Mouse (Mus musculus) midbrain, embryonic 13.5 days (tissue): ENCODE results near the gene Gsx1. TPM values are rescaled to one million over a fixed set of nuclear protein-coding genes. Genes with fewer than 3 reads are reported as not detected.

Experiments
- ATAC-seq: fragments of 200-750 bp; cut with Nextera tagmentation; 2 replicates; pipeline ENCODE4 v1.8.0; 2017; ENCODE audit warnings: mild to moderate bottlenecking, moderate TSS enrichment, moderate library complexity
- H3K27ac ChIP-seq: fragments of 300-500 bp; sonication (generic); 2 replicates; pipeline ENCODE4 v1.5.1; 2015; ENCODE audit warnings: inconsistent platforms, mild to moderate bottlenecking, moderate library complexity
- H3K27me3 ChIP-seq: fragments of 300-500 bp; sonication (generic); 2 replicates; pipeline ENCODE4 v1.6.1; 2015; ENCODE audit warnings: mild to moderate bottlenecking, inconsistent platforms
- H3K36me3 ChIP-seq: fragments of 300-500 bp; sonication (generic); 2 replicates; pipeline ENCODE4 v1.6.1; 2015; ENCODE audit warnings: mild to moderate bottlenecking, inconsistent platforms
- H3K4me1 ChIP-seq: fragments of 300-500 bp; sonication (generic); replicated peaks from 2 replicates; pipeline ENCODE4 v1.6.1; 2015; ENCODE audit warnings: inconsistent platforms
- H3K4me2 ChIP-seq: fragments of 300-500 bp; sonication (generic); replicated peaks from 2 replicates; pipeline ENCODE4 v1.6.1; 2015; ENCODE audit warnings: moderate library complexity, mild to moderate bottlenecking, inconsistent platforms
- H3K4me3 ChIP-seq: fragments of 300-500 bp; sonication (generic); replicated peaks from 2 replicates; pipeline ENCODE4 v1.5.1; 2015; ENCODE audit warnings: mild to moderate bottlenecking, inconsistent platforms
- H3K9ac ChIP-seq: fragments of 300-500 bp; sonication (generic); replicated peaks from 2 replicates; pipeline ENCODE4 v1.6.1; 2015; ENCODE audit warnings: mild to moderate bottlenecking, inconsistent platforms
- H3K9me3 ChIP-seq: fragments of 300-500 bp; sonication (generic); 2 replicates; pipeline ENCODE4 v1.6.1; 2016; ENCODE audit warnings: mild to moderate bottlenecking, inconsistent platforms
- WGBS: fragments of 180-500 bp; shearing (Covaris S2); methylation state at CpG from one replicate; pipeline ENCODE4 v1.1.7; 2015; 5-methylcytosine and 5-hydroxymethylcytosine counted together
- polyA plus RNA-seq: library from polyadenylated mRNA; unstranded; fragments of >200 nt; fragmentation: Nextera tagmentation; extraction: Ambion mirVana; gene quantifications from 2 replicates; pipeline ENCODE4 v1.2.1, GENCODE M21; 2015

Gene Gsx1
- polyA plus RNA-seq, result 10.7 and 16.2 TPM in 2 replicates

GRCm38 (mm10) chr5:147188571-147188975, at the start of gene Gsx1:
Gene Gsx1 (plus strand): TSS chr5:147188696.
- Histone ChIP-seq H3K4me1 (peaks cover 53% of the 10 kb centered on the region), H3K9ac (peak within 1 kb of the TSS; percentile 53), H3K4me2 (peak within 1 kb of the TSS; percentile 70), H3K27me3 (peaks cover 97% of the 10 kb centered on the region), H3K27ac (peak within 1 kb of the TSS; percentile 4; the same call in 1 of the 2 replicates), H3K36me3 (no peaks in the 10 kb centered on the region), H3K4me3 (peak within 1 kb of the TSS; percentile 45), H3K9me3 (0 out of 2 replicates have a peak, but pooled peaks cover 2% of the 10 kb centered on the region)
- WGBS, result under 1% methylated on average over 35 of the region's 37 CpGs
- peak; percentile 74 for ATAC-seq

DNA sequence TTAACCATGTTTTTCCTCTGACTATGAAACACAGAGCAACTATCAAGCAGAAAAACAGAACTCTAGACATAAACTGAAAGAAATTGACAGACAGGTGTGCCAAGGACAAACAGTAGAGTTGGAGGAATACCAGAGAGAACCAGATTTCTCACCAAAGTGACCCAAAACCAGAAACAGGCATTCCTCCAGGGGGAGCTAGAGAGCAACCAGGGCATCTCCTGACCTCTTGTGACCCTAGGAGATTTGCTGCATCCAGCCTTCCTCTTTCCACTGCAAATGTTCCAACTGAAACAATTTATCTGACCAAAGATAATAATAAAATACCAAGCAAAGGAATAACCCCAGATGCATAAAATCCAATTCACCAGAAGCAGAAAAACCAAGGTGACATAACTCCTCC, 41.2 kb upstream of the Gsx1 start:
- Histone ChIP-seq H3K36me3 (no peaks in the 10 kb centered on the region), H3K4me3 (no peak overlapping the region), H3K9ac (no peak overlapping the region), H3K27ac (no peak overlapping the region), H3K27me3 (peaks cover 26% of the 10 kb centered on the region), H3K4me2 (no peak overlapping the region), H3K9me3 (peaks cover 4% of the 10 kb centered on the region; the same call in 1 of the 2 replicates), H3K4me1 (no peaks in the 10 kb centered on the region)
- no peak for ATAC-seq

DNA sequence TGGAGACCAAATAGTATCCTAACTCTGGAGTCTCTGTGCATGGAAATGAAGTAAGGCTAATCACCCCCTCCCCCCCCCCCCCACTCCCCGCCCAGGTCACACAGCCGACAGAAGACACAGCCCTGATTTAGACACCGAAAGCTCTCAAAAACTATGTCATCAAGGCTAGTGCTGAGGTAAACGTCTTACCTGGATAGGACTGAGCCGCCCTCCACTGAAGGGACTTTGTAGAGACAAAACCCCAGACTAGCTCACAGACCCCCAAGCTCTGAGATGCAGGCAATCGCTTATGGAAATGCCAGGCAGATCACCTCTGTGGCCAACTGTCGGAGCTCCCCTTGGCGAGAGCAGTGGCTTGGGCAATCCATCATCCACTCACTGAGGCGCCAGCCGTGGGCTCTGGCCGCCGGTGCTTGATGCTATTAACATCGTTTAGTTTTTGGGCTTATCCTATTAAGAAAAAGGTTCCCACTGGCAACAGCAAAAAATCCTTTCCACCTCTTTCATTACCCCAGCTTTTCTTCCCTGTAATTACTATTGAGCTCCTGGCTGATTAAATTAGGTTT, 33.6 kb upstream of the Gsx1 start:
- 6% methylated on average over 13 of the region's 13 CpGs for WGBS
- Histone ChIP-seq H3K9ac (no peak overlapping the region), H3K9me3 (no peaks in the 10 kb centered on the region), H3K27me3 (peaks cover 73% of the 10 kb centered on the region), H3K4me2 (peak overlapping the region; percentile 38), H3K27ac (peak overlapping the region; percentile 16), H3K36me3 (no peaks in the 10 kb centered on the region), H3K4me1 (peaks cover 23% of the 10 kb centered on the region), H3K4me3 (no peak overlapping the region)
- peak; percentile 39; the same call in 1 of the 2 replicates for ATAC-seq

GRCm38 (mm10) chr5:147155449-147156133, 32.9 kb upstream of the Gsx1 start:
- ATAC-seq, result peak; percentile 96
- H3K9ac ChIP-seq, result no peak overlapping the region
- H3K36me3 ChIP-seq, result no peaks in the 10 kb centered on the region
- H3K9me3 ChIP-seq, result no peaks in the 10 kb centered on the region
- H3K4me1 ChIP-seq, result peaks cover 23% of the 10 kb centered on the region
- WGBS, result 2% methylated on average over 13 of the region's 13 CpGs
- peak overlapping the region; percentile 38 for H3K4me2 ChIP-seq
- peak overlapping the region; percentile 16; the same call in 1 of the 2 replicates for H3K27ac ChIP-seq
- no peak overlapping the region for H3K4me3 ChIP-seq
- peaks cover 75% of the 10 kb centered on the region for H3K27me3 ChIP-seq

DNA sequence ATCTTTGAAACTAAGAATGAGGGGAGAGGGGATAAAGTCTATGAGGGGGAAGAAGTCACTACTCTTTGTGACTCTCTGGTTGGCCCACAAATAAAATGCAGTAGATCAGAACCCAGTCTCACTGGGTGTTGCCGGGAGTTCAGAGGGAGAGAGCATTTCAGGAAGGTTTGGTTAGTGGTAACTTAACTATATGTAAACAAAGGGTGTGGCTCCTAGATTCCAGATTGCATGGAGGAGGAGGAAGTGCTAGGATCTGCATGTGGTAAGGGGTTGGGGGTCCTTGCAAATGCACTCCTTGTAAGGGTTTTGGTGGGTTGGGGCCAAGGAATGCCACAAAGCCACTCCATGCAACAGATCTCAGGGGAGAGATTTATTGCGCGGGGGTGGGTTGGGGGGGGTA, 32.1 kb upstream of the Gsx1 start:
- no peak overlapping the region for H3K27ac ChIP-seq
- no peak overlapping the region for H3K4me3 ChIP-seq
- H3K9ac ChIP-seq, result no peak overlapping the region
- whole genome bisulfite sequencing, result 34% methylated on average over 3 of the region's 3 CpGs
- H3K27me3 ChIP-seq, result peaks cover 74% of the 10 kb centered on the region
- no peaks in the 10 kb centered on the region for H3K9me3 ChIP-seq
- ATAC-seq, result no peak
- H3K4me1 ChIP-seq, result peaks cover 23% of the 10 kb centered on the region
- H3K4me2 ChIP-seq, result no peak overlapping the region
- no peaks in the 10 kb centered on the region for H3K36me3 ChIP-seq

DNA sequence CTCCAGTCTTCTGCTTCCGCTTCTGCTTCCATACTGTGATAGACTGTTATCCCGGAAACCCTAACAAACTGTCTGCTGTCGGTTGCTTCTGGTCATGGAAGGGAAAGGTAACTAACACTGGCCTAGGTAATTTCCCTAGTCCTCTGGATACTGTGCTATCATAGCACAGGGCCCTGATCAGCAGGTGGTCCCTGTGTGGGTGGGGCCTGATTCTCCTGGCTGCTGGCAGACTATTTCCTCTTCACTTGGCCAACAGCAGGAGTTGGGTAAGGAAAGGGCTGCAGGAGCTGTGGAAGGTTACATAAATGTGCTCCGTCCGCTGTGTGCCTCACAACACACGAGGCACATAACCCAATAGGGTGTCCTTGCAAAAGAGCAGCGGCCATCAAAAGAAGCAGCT, 31.1 kb upstream of the Gsx1 start:
- H3K4me1 ChIP-seq, result peaks cover 23% of the 10 kb centered on the region
- no peaks in the 10 kb centered on the region for H3K9me3 ChIP-seq
- H3K4me3 ChIP-seq, result no peak overlapping the region
- H3K27me3 ChIP-seq, result peaks cover 68% of the 10 kb centered on the region
- no peak for ATAC-seq
- H3K4me2 ChIP-seq, result no peak overlapping the region
- H3K9ac ChIP-seq, result no peak overlapping the region
- no peaks in the 10 kb centered on the region for H3K36me3 ChIP-seq
- whole genome bisulfite sequencing, result 77% methylated on average over 7 of the region's 7 CpGs
- no peak overlapping the region for H3K27ac ChIP-seq

GRCm38 (mm10) chr5:147159320-147159719, 29.2 kb upstream of the Gsx1 start:
- no peak for ATAC-seq

GRCm38 (mm10) chr5:147159792-147160191, 28.7 kb upstream of the Gsx1 start:
- peaks cover 60% of the 10 kb centered on the region for H3K27me3 ChIP-seq

More at GRCm38 (mm10) chr5:147159320-147159719, 29.2 kb upstream of the Gsx1 start:
- peaks cover 22% of the 10 kb centered on the region for H3K4me1 ChIP-seq
- no peak overlapping the region for H3K9ac ChIP-seq
- 93% methylated on average over 6 of the region's 6 CpGs for WGBS
- H3K27me3 ChIP-seq, result peaks cover 61% of the 10 kb centered on the region
- H3K9me3 ChIP-seq, result no peaks in the 10 kb centered on the region
- no peaks in the 10 kb centered on the region for H3K36me3 ChIP-seq
- H3K4me2 ChIP-seq, result no peak overlapping the region
- H3K27ac ChIP-seq, result no peak overlapping the region
- H3K4me3 ChIP-seq, result no peak overlapping the region

GRCm38 (mm10) chr5:147165060-147165459, 23.4 kb upstream of the Gsx1 start:
- ATAC-seq, result no peak
- Histone ChIP-seq H3K4me3 (no peak overlapping the region), H3K4me2 (no peak overlapping the region), H3K4me1 (no peaks in the 10 kb centered on the region), H3K27ac (no peak overlapping the region), H3K9me3 (no peaks in the 10 kb centered on the region), H3K36me3 (no peaks in the 10 kb centered on the region), H3K9ac (no peak overlapping the region), H3K27me3 (peaks cover 29% of the 10 kb centered on the region)
- 87% methylated on average over 6 of the region's 6 CpGs for WGBS

More at GRCm38 (mm10) chr5:147159792-147160191, 28.7 kb upstream of the Gsx1 start:
- no peak for ATAC-seq
- Histone ChIP-seq H3K4me2 (no peak overlapping the region), H3K4me1 (peaks cover 17% of the 10 kb centered on the region), H3K27ac (no peak overlapping the region), H3K9ac (no peak overlapping the region), H3K9me3 (no peaks in the 10 kb centered on the region), H3K4me3 (no peak overlapping the region), H3K36me3 (no peaks in the 10 kb centered on the region)
- 94% methylated on average over 2 of the region's 2 CpGs for WGBS

GRCm38 (mm10) chr5:147170088-147170487, 18.4 kb upstream of the Gsx1 start:
- H3K4me2 ChIP-seq, result no peak overlapping the region
- H3K4me3 ChIP-seq, result no peak overlapping the region
- H3K27me3 ChIP-seq, result peaks cover 13% of the 10 kb centered on the region
- H3K9me3 ChIP-seq, result no peaks in the 10 kb centered on the region
- H3K9ac ChIP-seq, result no peak overlapping the region
- 92% methylated on average over 7 of the region's 7 CpGs for WGBS
- no peaks in the 10 kb centered on the region for H3K36me3 ChIP-seq
- H3K4me1 ChIP-seq, result no peaks in the 10 kb centered on the region
- ATAC-seq, result no peak
- no peak overlapping the region for H3K27ac ChIP-seq

- Histone ChIP-seq H3K9ac (no peak overlapping the region), H3K9me3 (no peaks in the 10 kb centered on the region), H3K4me2 (no peak overlapping the region), H3K4me1 (no peaks in the 10 kb centered on the region), H3K36me3 (no peaks in the 10 kb centered on the region), H3K4me3 (no peak overlapping the region), H3K27me3 (peaks cover 13% of the 10 kb centered on the region; the same call in 1 of the 2 replicates), H3K27ac (no peak overlapping the region)
- ATAC-seq, result no peak
- 85% methylated on average over 3 of the region's 3 CpGs for WGBS
These were observed 14.4 kb upstream of the Gsx1 start for GRCm38 (mm10) chr5:147174046-147174445.

GRCm38 (mm10) chr5:147185174-147185915, 3.2 kb upstream of the Gsx1 start:
- Histone ChIP-seq H3K9me3 (peaks cover 12% of the 10 kb centered on the region), H3K9ac (no peak overlapping the region), H3K4me1 (peaks cover 48% of the 10 kb centered on the region), H3K27me3 (peaks cover 85% of the 10 kb centered on the region), H3K4me2 (peak overlapping the region; percentile 70), H3K4me3 (no peak overlapping the region), H3K27ac (no peak overlapping the region), H3K36me3 (no peaks in the 10 kb centered on the region)
- WGBS, result 15% methylated on average over 11 of the region's 19 CpGs
- no peak for ATAC-seq
